Mouse (Mus musculus) G1E (cell line): Measurements from ENCODE around the gene Scamp3. TPM values are rescaled to one million over a fixed set of nuclear protein-coding genes. Genes with fewer than 3 reads are reported as not detected.

ENCODE experiments used
- ATAC-seq: 2 replicates; pipeline ENCODE4 v1.8.0; 2016; ENCODE audit warnings: mild to moderate bottlenecking; ENCODE audit not compliant: insufficient number of reproducible peaks, poor library complexity, low FRiP score, severe bottlenecking; ENCODE audit errors: extremely low read depth
- DNase-seq: peaks from one replicate; pipeline ENCODE4 v3.0.0; 2012; ENCODE audit warnings: low spot score
- H3K27me3 ChIP-seq: 2 replicates; pipeline ENCODE4 v1.6.1; 2012; ENCODE audit warnings: mild to moderate bottlenecking, low read length, inconsistent platforms; ENCODE audit not compliant: insufficient read depth
- H3K36me3 ChIP-seq: replicated peaks from 2 replicates; pipeline ENCODE3; 2012; ENCODE audit warnings: mild to moderate bottlenecking, inconsistent platforms
- H3K4me1 ChIP-seq: 2 replicates; pipeline ENCODE4 v1.6.1; 2012; ENCODE audit warnings: low read depth, low read length, inconsistent platforms, mixed read lengths; ENCODE audit not compliant: insufficient read depth
- H3K4me3 ChIP-seq: 2 replicates; pipeline ENCODE4 v1.5.1; 2012; ENCODE audit warnings: low read depth, mild to moderate bottlenecking, inconsistent platforms, low read length, moderate library complexity, mixed read lengths
- H3K9me3 ChIP-seq: replicated peaks from 2 replicates; pipeline ENCODE4 v1.6.1; 2012; ENCODE audit warnings: inconsistent platforms
- CTCF ChIP-seq: IDR thresholded peaks from 2 replicates; pipeline ENCODE4 v1.5.1; 2012; ENCODE audit warnings: low read depth, low read length, inconsistent platforms, mixed read lengths
- GATA1 ChIP-seq: IDR thresholded peaks from 2 replicates; pipeline ENCODE4 v1.6.1; 2012; ENCODE audit warnings: borderline replicate concordance, low read length, inconsistent platforms, mixed read lengths
- GATA2 ChIP-seq: IDR thresholded peaks from 2 replicates; pipeline ENCODE4 v1.6.1; 2012; ENCODE audit warnings: low read depth, low read length, inconsistent platforms, borderline replicate concordance
- POLR2AphosphoS5 ChIP-seq: IDR thresholded peaks from 2 replicates; pipeline ENCODE4 v1.6.1; 2012; ENCODE audit warnings: low read depth, low read length, inconsistent platforms; ENCODE audit not compliant: insufficient replicate concordance
- TAL1 ChIP-seq: conservative IDR thresholded peaks from 2 replicates; pipeline ENCODE4 v1.6.1; 2012; ENCODE audit warnings: low read depth, low read length, inconsistent platforms, mixed read lengths
- polyA plus RNA-seq: library from polyadenylated mRNA; stranded (reverse); fragments of >175 nt; gene quantifications from 2 replicates; pipeline ENCODE4 v1.2.3, GENCODE M21; 2012
- total RNA-seq, 2 experiments: library from RNA; stranded (forward) in 1 of 2; stranded (reverse) in 1 of 2; fragments of 200-1000 nt in 1 of 2; fragments of >200 nt in 1 of 2; fragmentation: Nextera tagmentation in 1 of 2; gene quantifications; 2 replicates each; pipeline ENCODE4 v1.2.3; 2014 to 2017

Gene Scamp3
- total and polyA plus RNA-seq, 3 experiments: 35.1 to 234 (median 123) TPM

DNA sequence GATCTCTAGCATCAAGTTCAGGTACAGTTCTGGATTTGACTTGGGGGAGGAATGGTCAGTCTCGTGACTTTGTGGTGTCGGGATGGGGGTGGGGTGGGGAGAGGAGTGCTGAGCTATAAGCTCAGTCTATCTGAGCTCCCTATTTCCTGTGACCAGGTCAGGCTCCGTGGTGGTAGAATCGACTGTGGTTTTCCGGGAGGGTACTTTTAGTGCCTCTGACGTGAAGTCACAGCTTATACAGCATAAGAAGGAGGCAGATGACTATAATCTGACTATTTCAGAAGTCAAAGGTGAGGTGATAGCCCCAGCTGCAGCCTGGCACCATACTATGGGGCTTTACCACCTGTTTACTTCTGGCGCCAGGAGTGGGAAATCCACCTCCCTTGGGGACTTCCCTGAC, 54.1 kb downstream of the Scamp3 start:
- H3K4me1 ChIP-seq: peaks cover 42% of the 10 kb centered on the region
- no peak overlapping the region for H3K4me3 ChIP-seq
- no peaks in the 10 kb centered on the region for H3K36me3 ChIP-seq
- H3K27me3 ChIP-seq: peaks cover 90% of the 10 kb centered on the region
- ATAC-seq: no peak
- DNase-seq: no peak
- no peaks in the 10 kb centered on the region for H3K9me3 ChIP-seq
- no peak for TF ChIP-seq CTCF
- TF ChIP-seq GATA2: no peak
- TF ChIP-seq TAL1: no peak
- no peak for TF ChIP-seq GATA1
- TF ChIP-seq POLR2AphosphoS5: no peak

- no peaks in the 10 kb centered on the region for H3K36me3 ChIP-seq
- DNase-seq (no peak), ATAC-seq (no peak)
- no peak overlapping the region for H3K4me3 ChIP-seq
- TF ChIP-seq GATA2 (no peak), GATA1 (no peak), TAL1 (no peak), CTCF (no peak), POLR2AphosphoS5 (no peak)
- H3K4me1 ChIP-seq: peaks cover 38% of the 10 kb centered on the region
- H3K9me3 ChIP-seq: no peaks in the 10 kb centered on the region
- peaks cover 90% of the 10 kb centered on the region for H3K27me3 ChIP-seq
These were observed 54.6 kb downstream of the Scamp3 start for GRCm38 (mm10) chr3:89231772-89232275.

Other genes starting within 250 kb of the Scamp3 start
Only the 20 nearest of the 28 such genes appear.
- 13.5 and 13.6 TPM in 2 replicates for gene Rusc1, start 84.2 kb upstream of the Scamp3 start, total RNA-seq (2014; fragmentation: Nextera tagmentation)
- 6.4 and 9.9 TPM in 2 replicates for gene Rusc1, start 84.2 kb upstream of the Scamp3 start, total RNA-seq (2017)
- gene Rusc1, start 84.2 kb upstream of the Scamp3 start, polyA plus RNA-seq: 14.4 and 17.4 TPM in 2 replicates
- gene Gm43738, start 76.4 kb upstream of the Scamp3 start, total RNA-seq (2014; fragmentation: Nextera tagmentation): not detected in 2 replicates
- gene Gm43738, start 76.4 kb upstream of the Scamp3 start, total RNA-seq (2017): not detected in 2 replicates
- 1.6 and 4.3 TPM in 2 replicates for gene Gm43738, start 76.4 kb upstream of the Scamp3 start, polyA plus RNA-seq
- 59.4 and 73.1 TPM in 2 replicates for gene Fdps, start 75.5 kb upstream of the Scamp3 start, total RNA-seq (2014; fragmentation: Nextera tagmentation)
- 481 and 571 TPM in 2 replicates for gene Fdps, start 75.5 kb upstream of the Scamp3 start, total RNA-seq (2017)
- 11.2 and 22.5 TPM in 2 replicates for gene Fdps, start 75.5 kb upstream of the Scamp3 start, polyA plus RNA-seq
- 36.9 and 51.2 TPM in 2 replicates for gene Pklr, start 41.3 kb upstream of the Scamp3 start, total RNA-seq (2014; fragmentation: Nextera tagmentation)
- gene Pklr, start 41.3 kb upstream of the Scamp3 start, total RNA-seq (2017): 22.9 and 31.8 TPM in 2 replicates
- 37.7 and 80.3 TPM in 2 replicates for gene Pklr, start 41.3 kb upstream of the Scamp3 start, polyA plus RNA-seq
- 0.53 TPM in 1 of 2 replicates, not detected in the other for gene Hcn3, start 17.3 kb upstream of the Scamp3 start, total RNA-seq (2014; fragmentation: Nextera tagmentation)
- gene Hcn3, start 17.3 kb upstream of the Scamp3 start, total RNA-seq (2017): 0.27 and 0.41 TPM in 2 replicates
- gene Hcn3, start 17.3 kb upstream of the Scamp3 start, polyA plus RNA-seq: 0.85 and 1.0 TPM in 2 replicates
- 130 and 131 TPM in 2 replicates for gene Clk2, start 12.7 kb upstream of the Scamp3 start, total RNA-seq (2014; fragmentation: Nextera tagmentation)
- 78.9 and 80.9 TPM in 2 replicates for gene Clk2, start 12.7 kb upstream of the Scamp3 start, total RNA-seq (2017)
- 72.3 and 73.3 TPM in 2 replicates for gene Clk2, start 12.7 kb upstream of the Scamp3 start, polyA plus RNA-seq
- gene Fam189b, start 5.7 kb downstream of the Scamp3 start, total RNA-seq (2014; fragmentation: Nextera tagmentation): 2.2 and 3.5 TPM in 2 replicates
- 1.1 TPM in 2 replicates for gene Fam189b, start 5.7 kb downstream of the Scamp3 start, total RNA-seq (2017)
- gene Fam189b, start 5.7 kb downstream of the Scamp3 start, polyA plus RNA-seq: 11.9 and 14.8 TPM in 2 replicates
- 30.1 and 36.1 TPM in 2 replicates for gene Gba, start 25.5 kb downstream of the Scamp3 start, total RNA-seq (2014; fragmentation: Nextera tagmentation)
- 69.6 and 72.4 TPM in 2 replicates for gene Gba, start 25.5 kb downstream of the Scamp3 start, total RNA-seq (2017)
- gene Gba, start 25.5 kb downstream of the Scamp3 start, polyA plus RNA-seq: 3.0 and 6.0 TPM in 2 replicates
- gene Thbs3, start 37.7 kb downstream of the Scamp3 start, total RNA-seq (2014; fragmentation: Nextera tagmentation): 1.5 and 2.4 TPM in 2 replicates
- gene Thbs3, start 37.7 kb downstream of the Scamp3 start, total RNA-seq (2017): 3.1 and 3.4 TPM in 2 replicates
- gene Thbs3, start 37.7 kb downstream of the Scamp3 start, polyA plus RNA-seq: 0.49 and 0.67 TPM in 2 replicates
- 42.6 and 54.5 TPM in 2 replicates for gene Mtx1, start 49.6 kb downstream of the Scamp3 start, total RNA-seq (2014; fragmentation: Nextera tagmentation)
- 82.5 and 100 TPM in 2 replicates for gene Mtx1, start 49.6 kb downstream of the Scamp3 start, total RNA-seq (2017)
- gene Mtx1, start 49.6 kb downstream of the Scamp3 start, polyA plus RNA-seq: 311 and 404 TPM in 2 replicates
- gene Muc1, start 51.6 kb downstream of the Scamp3 start, total RNA-seq (2014; fragmentation: Nextera tagmentation): 0.34 TPM in 1 of 2 replicates, not detected in the other
- gene Muc1, start 51.6 kb downstream of the Scamp3 start, total RNA-seq (2017): 0.06 and 0.16 TPM in 2 replicates
- not detected in 2 replicates for gene Muc1, start 51.6 kb downstream of the Scamp3 start, polyA plus RNA-seq
- gene Krtcap2, start 68.5 kb downstream of the Scamp3 start, total RNA-seq (2014; fragmentation: Nextera tagmentation): 105 and 132 TPM in 2 replicates
- 86.4 and 106 TPM in 2 replicates for gene Krtcap2, start 68.5 kb downstream of the Scamp3 start, total RNA-seq (2017)
- 145 and 167 TPM in 2 replicates for gene Krtcap2, start 68.5 kb downstream of the Scamp3 start, polyA plus RNA-seq
- gene Trim46, start 68.8 kb downstream of the Scamp3 start, total RNA-seq (2014; fragmentation: Nextera tagmentation): 1.8 and 10.1 TPM in 2 replicates
- 0.64 and 0.76 TPM in 2 replicates for gene Trim46, start 68.8 kb downstream of the Scamp3 start, total RNA-seq (2017)
- 2.7 and 2.8 TPM in 2 replicates for gene Trim46, start 68.8 kb downstream of the Scamp3 start, polyA plus RNA-seq
- gene Dpm3, start 81.9 kb downstream of the Scamp3 start, total RNA-seq (2014; fragmentation: Nextera tagmentation): 13.2 and 13.5 TPM in 2 replicates
- gene Dpm3, start 81.9 kb downstream of the Scamp3 start, total RNA-seq (2017): 47.7 and 54.5 TPM in 2 replicates
- gene Dpm3, start 81.9 kb downstream of the Scamp3 start, polyA plus RNA-seq: 178 and 207 TPM in 2 replicates
- gene Slc50a1, start 93.1 kb downstream of the Scamp3 start, total RNA-seq (2014; fragmentation: Nextera tagmentation): not detected in 2 replicates
- gene Slc50a1, start 93.1 kb downstream of the Scamp3 start, total RNA-seq (2017): 0.66 TPM in 1 of 2 replicates, not detected in the other
- gene Slc50a1, start 93.1 kb downstream of the Scamp3 start, polyA plus RNA-seq: not detected in 2 replicates
- not detected in 2 replicates for gene Efna1, start 103.7 kb downstream of the Scamp3 start, total RNA-seq (2014; fragmentation: Nextera tagmentation)
- 0.05 and 0.12 TPM in 2 replicates for gene Efna1, start 103.7 kb downstream of the Scamp3 start, total RNA-seq (2017)
- not detected in 2 replicates for gene Efna1, start 103.7 kb downstream of the Scamp3 start, polyA plus RNA-seq
- gene Efna3, start 145.5 kb downstream of the Scamp3 start, total RNA-seq (2014; fragmentation: Nextera tagmentation): not detected in 2 replicates
- 0.06 TPM in 1 of 2 replicates, not detected in the other for gene Efna3, start 145.5 kb downstream of the Scamp3 start, total RNA-seq (2017)
- gene Efna3, start 145.5 kb downstream of the Scamp3 start, polyA plus RNA-seq: not detected in 2 replicates
- not detected in 2 replicates for gene Efna4, start 160.6 kb downstream of the Scamp3 start, total RNA-seq (2014; fragmentation: Nextera tagmentation)
- gene Efna4, start 160.6 kb downstream of the Scamp3 start, total RNA-seq (2017): 0.12 TPM in 1 of 2 replicates, not detected in the other
- gene Efna4, start 160.6 kb downstream of the Scamp3 start, polyA plus RNA-seq: not detected in 2 replicates
- gene Adam15, start 172.5 kb downstream of the Scamp3 start, total RNA-seq (2014; fragmentation: Nextera tagmentation): not detected in 2 replicates
- 0.17 and 1.4 TPM in 2 replicates for gene Adam15, start 172.5 kb downstream of the Scamp3 start, total RNA-seq (2017)
- gene Adam15, start 172.5 kb downstream of the Scamp3 start, polyA plus RNA-seq: 0.05 and 0.10 TPM in 2 replicates
- gene Dcst2, start 184.5 kb downstream of the Scamp3 start, total RNA-seq (2014; fragmentation: Nextera tagmentation): not detected in 2 replicates
- not detected in 2 replicates for gene Dcst2, start 184.5 kb downstream of the Scamp3 start, total RNA-seq (2017)
- gene Dcst2, start 184.5 kb downstream of the Scamp3 start, polyA plus RNA-seq: not detected in 2 replicates